Mouse (Mus musculus) ES-E14 (cell line): Measurements from ENCODE around the gene Fam217b. TPM values are rescaled to one million over a fixed set of nuclear protein-coding genes. Genes with fewer than 3 reads are reported as not detected.

ENCODE experiments used
- DNase-seq: peaks from one replicate; pipeline ENCODE4 v3.0.0-alpha.2; 2013; ENCODE audit warnings: low read depth, low spot score
- H3K27ac ChIP-seq: 2 replicates; pipeline ENCODE4 v1.5.1; 2012; ENCODE audit warnings: low read depth, mild to moderate bottlenecking, low read length, moderate library complexity, mixed read lengths; ENCODE audit not compliant: poor library complexity, insufficient read depth, severe bottlenecking
- H3K36me3 ChIP-seq: 2 replicates; pipeline ENCODE4 v1.6.1; 2012; ENCODE audit warnings: mild to moderate bottlenecking, low read length, moderate library complexity, mixed read lengths; ENCODE audit not compliant: control insufficient read depth, poor library complexity, insufficient read depth, severe bottlenecking
- H3K4me1 ChIP-seq, 2 experiments: fragments of 150-350 bp in 1 of 2; sonication (generic) in 1 of 2; 2 replicates each; pipeline ENCODE4 v1.6.1; 2012; ENCODE audit warnings: low read length in 2 of 2, mild to moderate bottlenecking in 1 of 2, mixed read lengths in 1 of 2; ENCODE audit not compliant: control insufficient read depth in 2 of 2, insufficient read depth in 2 of 2, poor library complexity in 1 of 2
- H3K4me3 ChIP-seq, 2 experiments: fragments of 150-350 bp in 1 of 2; sonication (generic) in 1 of 2; 2 replicates each; pipeline ENCODE4 v1.5.1; 2012; ENCODE audit warnings: low read length in 2 of 2, low read depth in 1 of 2, mild to moderate bottlenecking in 1 of 2, mixed read lengths in 1 of 2; ENCODE audit not compliant: insufficient read depth in 1 of 2, poor library complexity in 1 of 2, severe bottlenecking in 1 of 2
- H3K9ac ChIP-seq: 2 replicates; pipeline ENCODE4 v1.6.1; 2012; ENCODE audit warnings: low read depth, mild to moderate bottlenecking, low read length, mixed read lengths; ENCODE audit not compliant: poor library complexity, insufficient read depth, severe bottlenecking
- H3K9me3 ChIP-seq: fragments of 150-350 bp; sonication (generic); 2 replicates; pipeline ENCODE4 v1.6.1; 2012; ENCODE audit warnings: low read depth, mild to moderate bottlenecking, low read length; ENCODE audit not compliant: control insufficient read depth, insufficient read depth
- CHD2 ChIP-seq: IDR thresholded peaks from 2 replicates; pipeline ENCODE4 v1.6.1; 2014; ENCODE audit warnings: mild to moderate bottlenecking, low read depth, low read length, inconsistent platforms
- HCFC1 ChIP-seq: IDR thresholded peaks from 2 replicates; pipeline ENCODE4 v1.6.1; 2012; ENCODE audit warnings: low read length, inconsistent platforms, borderline replicate concordance; ENCODE audit not compliant: insufficient read depth
- MAFK ChIP-seq: IDR thresholded peaks from 2 replicates; pipeline ENCODE4 v1.6.1; 2014; ENCODE audit warnings: mild to moderate bottlenecking, low read depth, low read length, inconsistent platforms; ENCODE audit not compliant: insufficient read depth
- ZC3H11A ChIP-seq: IDR thresholded peaks from 2 replicates; pipeline ENCODE4 v1.6.1; 2012; ENCODE audit warnings: low read depth, mild to moderate bottlenecking, inconsistent platforms, low read length, borderline replicate concordance
- ZNF384 ChIP-seq: IDR thresholded peaks from 2 replicates; pipeline ENCODE4 v1.6.1; 2012; ENCODE audit warnings: low read depth, low read length, inconsistent platforms
- in situ Hi-C, 2 experiments: fragments of 600-800 bp; cut with MboI; formaldehyde crosslinking; loops; one replicate each; pipeline ENCODE4 v1.15.1; 2025; ENCODE audit warnings: low sequenced_read_pairs in 2 of 2, inconsistent platforms in 1 of 2; ENCODE audit not compliant: unreplicated experiment in 2 of 2
- total RNA-seq: library from RNA; depleted of rRNA; stranded (reverse); fragments of 300-350 nt; gene quantifications from 2 replicates; pipeline ENCODE4 v1.2.3, GENCODE M21; 2012; rRNA removed

Fam217b gene
- total RNA-seq: 0.74 and 0.76 TPM in 2 replicates

GRCm38 (mm10) chr2:178414261-178415149, at the start of gene Fam217b, which contains the start of gene Ppp1r3d:
TSS of gene Fam217b (plus strand) at chr2:178414524.
TSS of gene Ppp1r3d (minus strand) at chr2:178414472.
- TF ChIP-seq ZNF384: no peak
- TF ChIP-seq HCFC1: no peak
- no peak for TF ChIP-seq MAFK
- no peak for TF ChIP-seq CHD2
- no peak for TF ChIP-seq ZC3H11A
- peak within 1 kb of the TSS; percentile 66 to 86 for H3K4me3 ChIP-seq
- H3K27ac ChIP-seq: no peak within 1 kb of the TSS; the same call in 1 of the 2 replicates
- in situ Hi-C loops: no loop called here
- H3K4me1 ChIP-seq: peaks cover 3 to 4% of the 10 kb centered on the region in 2 experiments; a peak in 3 of 4 replicates
- H3K36me3 ChIP-seq: no peaks in the 10 kb centered on the region
- H3K9me3 ChIP-seq: no peaks in the 10 kb centered on the region
- DNase-seq: no peak
- peak within 1 kb of the TSS; percentile 59; the same call in 1 of the 2 replicates for H3K9ac ChIP-seq

GRCm38 (mm10) chr2:178407053-178407815, 7.1 kb upstream of the Fam217b start, which contains the start of gene Sycp2:
TSS of gene Sycp2 (minus strand) at chr2:178407685.
- no peaks in the 10 kb centered on the region for H3K36me3 ChIP-seq
- H3K4me1 ChIP-seq: no peaks in the 10 kb centered on the region; a peak in 1 of 4 replicates
- TF ChIP-seq ZNF384 (no peak), CHD2 (no peak), ZC3H11A (no peak), HCFC1 (no peak; the same call in 1 of the 2 replicates), MAFK (no peak)
- peak; percentile 39 for DNase-seq
- H3K9ac ChIP-seq: no peak within 1 kb of the TSS
- no peak within 1 kb of the TSS for H3K27ac ChIP-seq
- peak within 1 kb of the TSS; percentile 27 to 50; a peak in 3 of 4 replicates for H3K4me3 ChIP-seq
- no peaks in the 10 kb centered on the region for H3K9me3 ChIP-seq
- in situ Hi-C loops: no loop called here

DNA sequence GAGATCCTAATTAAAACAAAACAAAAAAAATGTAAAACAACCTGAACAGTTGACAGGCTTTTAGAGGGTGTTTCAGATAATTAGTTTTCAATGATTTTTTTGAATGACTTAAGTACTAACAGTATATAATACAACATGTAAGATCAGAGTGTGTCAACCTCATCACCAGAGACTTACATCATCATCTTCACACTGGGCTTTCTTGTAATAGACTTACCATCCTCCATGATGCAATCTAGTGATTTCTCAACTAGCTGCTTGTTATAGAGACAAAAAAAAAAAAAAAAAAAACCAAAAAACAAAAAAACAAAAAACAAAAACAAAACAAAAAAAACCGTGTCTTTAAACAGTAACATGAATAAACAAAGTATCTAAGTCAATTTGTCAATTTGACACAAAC, 5.3 kb upstream of the Fam217b start:
- H3K9me3 ChIP-seq: no peaks in the 10 kb centered on the region
- H3K9ac ChIP-seq: no peak overlapping the region
- TF ChIP-seq CHD2 (no peak), ZC3H11A (no peak), MAFK (no peak), HCFC1 (no peak), ZNF384 (no peak)
- no peak for DNase-seq
- in situ Hi-C loops: no loop called here
- H3K36me3 ChIP-seq: no peaks in the 10 kb centered on the region
- H3K4me3 ChIP-seq: no peak overlapping the region
- no peak overlapping the region for H3K27ac ChIP-seq
- H3K4me1 ChIP-seq: no peaks in the 10 kb centered on the region; a peak in 1 of 4 replicates

GRCm38 (mm10) chr2:178410286-178410685, 4.0 kb upstream of the Fam217b start:
- H3K9me3 ChIP-seq: no peaks in the 10 kb centered on the region
- in situ Hi-C loops: no loop called here

More at GRCm38 (mm10) chr2:178410286-178410685, 4.0 kb upstream of the Fam217b start:
- no peak overlapping the region for H3K27ac ChIP-seq
- no peak for TF ChIP-seq ZC3H11A
- no peak for TF ChIP-seq HCFC1
- no peak for TF ChIP-seq MAFK
- TF ChIP-seq CHD2: no peak
- TF ChIP-seq ZNF384: no peak
- no peak for DNase-seq
- no peak overlapping the region for H3K9ac ChIP-seq
- peaks cover 2 to 3% of the 10 kb centered on the region in 2 experiments; a peak in 3 of 4 replicates for H3K4me1 ChIP-seq
- H3K36me3 ChIP-seq: no peaks in the 10 kb centered on the region
- H3K4me3 ChIP-seq: no peak overlapping the region
